Mouse (Mus musculus): ENCODE measurements around the gene Flot1.

Flot1 gene

GRCm38 (mm10) chr17:35813245-35813647 lies 9.8 kb upstream of the Flot1 start:
- Histone ChIP-seq H3K4me3 (replicated peaks; ENCODE audit: low read length) (peak overlapping the region; percentile 39), H3K9me3 (ENCODE audit: low read length) (no peaks in the 10 kb centered on the region), H3K4me1 (replicated peaks; ENCODE audit: low read depth, low read length) (peaks cover 77% of the 10 kb centered on the region), H3K27me3 (ENCODE audit: insufficient read depth, low read length) (peaks cover 5% of the 10 kb centered on the region; the same call in 1 of the 2 replicates), H3K36me3 (ENCODE audit: insufficient read depth, low read length) (no peaks in the 10 kb centered on the region)
- TF ChIP-seq POU5F1 (IDR thresholded peaks at IDR 0.05; ENCODE audit: borderline replicate concordance, low read length) (no peak), NANOG (IDR thresholded peaks at IDR 0.05; ENCODE audit: borderline replicate concordance, low read length) (no peak), CTCF (conservative IDR thresholded peaks at IDR 0.05; ENCODE audit: low read length) (no peak)

- Histone ChIP-seq H3K9me3 (ENCODE audit: low read length) (no peaks in the 10 kb centered on the region), H3K4me1 (replicated peaks; ENCODE audit: low read depth, low read length) (peaks cover 73% of the 10 kb centered on the region), H3K4me3 (replicated peaks; ENCODE audit: low read length) (peak overlapping the region; percentile 39; the same call in 1 of the 2 replicates), H3K27me3 (ENCODE audit: insufficient read depth, low read length) (peaks cover 5% of the 10 kb centered on the region; the same call in 1 of the 2 replicates), H3K36me3 (ENCODE audit: insufficient read depth, low read length) (no peaks in the 10 kb centered on the region)
- no peak for TF ChIP-seq CTCF (conservative IDR thresholded peaks at IDR 0.05; ENCODE audit: low read length)
Observed at GRCm38 (mm10) chr17:35813653-35814052, 9.4 kb upstream of the Flot1 start.

- no peaks in the 10 kb centered on the region for H3K36me3 ChIP-seq (ENCODE audit: insufficient read depth, low read length)
- H3K4me1 ChIP-seq (replicated peaks; ENCODE audit: low read depth, low read length): peaks cover 67% of the 10 kb centered on the region
- peaks cover 9% of the 10 kb centered on the region for H3K27me3 ChIP-seq (ENCODE audit: insufficient read depth, low read length)
- H3K4me3 ChIP-seq (replicated peaks; ENCODE audit: low read length): no peak overlapping the region
- TF ChIP-seq CTCF (conservative IDR thresholded peaks at IDR 0.05; ENCODE audit: low read length): no peak
- no peak for TF ChIP-seq NANOG (IDR thresholded peaks at IDR 0.05; ENCODE audit: borderline replicate concordance, low read length)
- no peak for TF ChIP-seq POU5F1 (IDR thresholded peaks at IDR 0.05; ENCODE audit: borderline replicate concordance, low read length)
- no peaks in the 10 kb centered on the region for H3K9me3 ChIP-seq (ENCODE audit: low read length)
Observed at GRCm38 (mm10) chr17:35814678-35815077, 8.4 kb upstream of the Flot1 start.

GRCm38 (mm10) chr17:35815836-35816235 lies 7.2 kb upstream of the Flot1 start:
- Histone ChIP-seq H3K36me3 (ENCODE audit: insufficient read depth, low read length) (no peaks in the 10 kb centered on the region), H3K4me1 (replicated peaks; ENCODE audit: low read depth, low read length) (peaks cover 63% of the 10 kb centered on the region), H3K9me3 (ENCODE audit: low read length) (no peaks in the 10 kb centered on the region), H3K27me3 (ENCODE audit: insufficient read depth, low read length) (peaks cover 13% of the 10 kb centered on the region), H3K4me3 (replicated peaks; ENCODE audit: low read length) (no peak overlapping the region)
- TF ChIP-seq NANOG (IDR thresholded peaks at IDR 0.05; ENCODE audit: borderline replicate concordance, low read length) (no peak), POU5F1 (IDR thresholded peaks at IDR 0.05; ENCODE audit: borderline replicate concordance, low read length) (no peak), CTCF (conservative IDR thresholded peaks at IDR 0.05; ENCODE audit: low read length) (no peak)

GRCm38 (mm10) chr17:35816686-35817085 lies 6.3 kb upstream of the Flot1 start:
- Histone ChIP-seq H3K4me1 (replicated peaks; ENCODE audit: low read depth, low read length) (peaks cover 61% of the 10 kb centered on the region), H3K9me3 (ENCODE audit: low read length) (no peaks in the 10 kb centered on the region), H3K27me3 (ENCODE audit: insufficient read depth, low read length) (peaks cover 14% of the 10 kb centered on the region), H3K4me3 (replicated peaks; ENCODE audit: low read length) (no peak overlapping the region), H3K36me3 (ENCODE audit: insufficient read depth, low read length) (no peaks in the 10 kb centered on the region)
- TF ChIP-seq CTCF (conservative IDR thresholded peaks at IDR 0.05; ENCODE audit: low read length) (no peak), NANOG (IDR thresholded peaks at IDR 0.05; ENCODE audit: borderline replicate concordance, low read length) (no peak), POU5F1 (IDR thresholded peaks at IDR 0.05; ENCODE audit: borderline replicate concordance, low read length) (no peak)

GRCm38 (mm10) chr17:35817226-35817625 lies 5.8 kb upstream of the Flot1 start:
- TF ChIP-seq POU5F1 (IDR thresholded peaks at IDR 0.05; ENCODE audit: borderline replicate concordance, low read length): no peak
- TF ChIP-seq CTCF (conservative IDR thresholded peaks at IDR 0.05; ENCODE audit: low read length): no peak
- TF ChIP-seq NANOG (IDR thresholded peaks at IDR 0.05; ENCODE audit: borderline replicate concordance, low read length): no peak
- Histone ChIP-seq H3K9me3 (ENCODE audit: low read length) (no peaks in the 10 kb centered on the region), H3K36me3 (ENCODE audit: insufficient read depth, low read length) (no peaks in the 10 kb centered on the region), H3K27me3 (ENCODE audit: insufficient read depth, low read length) (peaks cover 20% of the 10 kb centered on the region), H3K4me1 (replicated peaks; ENCODE audit: low read depth, low read length) (peaks cover 62% of the 10 kb centered on the region), H3K4me3 (replicated peaks; ENCODE audit: low read length) (no peak overlapping the region; the same call in 1 of the 2 replicates)

- Histone ChIP-seq H3K9me3 (ENCODE audit: low read length) (no peaks in the 10 kb centered on the region), H3K27me3 (ENCODE audit: insufficient read depth, low read length) (peaks cover 15% of the 10 kb centered on the region), H3K36me3 (ENCODE audit: insufficient read depth, low read length) (peaks cover 8% of the 10 kb centered on the region), H3K4me1 (replicated peaks; ENCODE audit: low read depth, low read length) (peaks cover 56% of the 10 kb centered on the region), H3K4me3 (replicated peaks; ENCODE audit: low read length) (no peak overlapping the region)
- no peak for TF ChIP-seq CTCF (conservative IDR thresholded peaks at IDR 0.05; ENCODE audit: low read length)
- TF ChIP-seq POU5F1 (IDR thresholded peaks at IDR 0.05; ENCODE audit: borderline replicate concordance, low read length): no peak
- TF ChIP-seq NANOG (IDR thresholded peaks at IDR 0.05; ENCODE audit: borderline replicate concordance, low read length): no peak
Observed at GRCm38 (mm10) chr17:35820111-35820510, 2.9 kb upstream of the Flot1 start.

GRCm38 (mm10) chr17:35821439-35822430 lies 1.3 kb upstream of the Flot1 start, which contains the start of gene Ier3:
Gene Ier3 (plus strand): TSS chr17:35821684.
- H3K9me3 ChIP-seq (ENCODE audit: low read length): no peaks in the 10 kb centered on the region
- peaks cover 15% of the 10 kb centered on the region for H3K27me3 ChIP-seq (ENCODE audit: insufficient read depth, low read length)
- no peak for TF ChIP-seq NANOG (IDR thresholded peaks at IDR 0.05; ENCODE audit: borderline replicate concordance, low read length)
- TF ChIP-seq POU5F1 (IDR thresholded peaks at IDR 0.05; ENCODE audit: borderline replicate concordance, low read length): no peak
- no peak for TF ChIP-seq CTCF (conservative IDR thresholded peaks at IDR 0.05; ENCODE audit: low read length)
- peaks cover 48% of the 10 kb centered on the region for H3K4me1 ChIP-seq (replicated peaks; ENCODE audit: low read depth, low read length)
- H3K4me3 ChIP-seq (replicated peaks; ENCODE audit: low read length): peak within 1 kb of the TSS; percentile 88
- peaks cover 24% of the 10 kb centered on the region for H3K36me3 ChIP-seq (ENCODE audit: insufficient read depth, low read length)

All from E14TG2a.4 (cell line).